Mouse (Mus musculus): ENCODE results near the gene Prokr2. TPM values are rescaled to one million over a fixed set of nuclear protein-coding genes. Genes with fewer than 3 reads are reported as not detected.

Prokr2 gene
- polyA plus RNA-seq (2012; fragmentation: generic; extraction: Trizol), result not detected

DNA sequence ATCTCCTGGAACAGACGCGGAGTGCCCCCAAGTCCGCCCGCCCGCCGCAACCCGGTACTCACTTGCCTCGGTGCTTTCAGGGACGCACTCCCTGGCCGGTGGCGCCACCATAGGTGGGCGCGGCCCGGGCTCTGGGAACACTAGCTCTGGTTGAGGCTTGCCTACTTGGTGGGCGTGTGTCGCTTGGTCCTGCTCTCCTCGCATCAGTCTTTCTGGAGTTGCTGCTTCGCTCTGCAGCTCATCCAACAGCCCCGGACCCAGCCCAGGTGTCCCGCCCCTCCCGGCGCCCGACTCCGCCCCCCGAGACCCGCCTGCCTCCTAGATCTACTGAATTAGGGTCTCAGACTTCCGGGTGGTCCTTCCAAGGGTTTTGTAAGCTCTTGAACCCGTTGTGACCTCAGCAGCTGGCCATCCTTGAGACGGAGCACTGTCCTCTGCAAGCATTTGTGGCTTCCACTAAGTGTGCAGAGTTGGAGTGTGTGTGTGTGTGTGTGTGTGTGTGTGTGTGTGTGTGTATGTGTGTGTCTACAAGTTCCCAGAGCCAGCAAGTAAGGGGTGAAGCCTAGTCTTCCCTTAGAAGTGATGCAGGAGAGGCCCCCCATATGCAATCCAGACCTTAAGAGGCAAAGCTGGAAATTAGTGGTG, at the start of gene Prokr2:
Gene Prokr2 (minus strand): TSS at position 254 of the 645 bp plus-strand sequence.
- Histone ChIP-seq H3K4me2 (ENCODE audit: low read depth) (no peak within 1 kb of the TSS), H3K4me3 (no peak within 1 kb of the TSS), H3ac (ENCODE audit: control insufficient read depth, insufficient read length) (no peak within 1 kb of the TSS), H3K36me3 (ENCODE audit: control insufficient read depth, insufficient read depth) (no peaks in the 10 kb centered on the region), H3K27me3 (ENCODE audit: control insufficient read depth, insufficient read depth, insufficient read length) (peaks cover 38% of the 10 kb centered on the region), H3K79me2 (ENCODE audit: control insufficient read depth, insufficient read depth) (no peaks in the 10 kb centered on the region)
- TF ChIP-seq CEBPB (IDR thresholded peaks at IDR 0.05; ENCODE audit: insufficient read depth, poor library complexity, severe bottlenecking) (no peak), TCF3 (IDR thresholded peaks at IDR 0.05; ENCODE audit: insufficient read length, low read depth) (no peak), TCF12 (IDR thresholded peaks at IDR 0.05; ENCODE audit: insufficient read depth, poor library complexity, severe bottlenecking) (no peak), SRF (IDR thresholded peaks at IDR 0.05; ENCODE audit: control insufficient read depth, insufficient read length, low read depth) (no peak)

DNA sequence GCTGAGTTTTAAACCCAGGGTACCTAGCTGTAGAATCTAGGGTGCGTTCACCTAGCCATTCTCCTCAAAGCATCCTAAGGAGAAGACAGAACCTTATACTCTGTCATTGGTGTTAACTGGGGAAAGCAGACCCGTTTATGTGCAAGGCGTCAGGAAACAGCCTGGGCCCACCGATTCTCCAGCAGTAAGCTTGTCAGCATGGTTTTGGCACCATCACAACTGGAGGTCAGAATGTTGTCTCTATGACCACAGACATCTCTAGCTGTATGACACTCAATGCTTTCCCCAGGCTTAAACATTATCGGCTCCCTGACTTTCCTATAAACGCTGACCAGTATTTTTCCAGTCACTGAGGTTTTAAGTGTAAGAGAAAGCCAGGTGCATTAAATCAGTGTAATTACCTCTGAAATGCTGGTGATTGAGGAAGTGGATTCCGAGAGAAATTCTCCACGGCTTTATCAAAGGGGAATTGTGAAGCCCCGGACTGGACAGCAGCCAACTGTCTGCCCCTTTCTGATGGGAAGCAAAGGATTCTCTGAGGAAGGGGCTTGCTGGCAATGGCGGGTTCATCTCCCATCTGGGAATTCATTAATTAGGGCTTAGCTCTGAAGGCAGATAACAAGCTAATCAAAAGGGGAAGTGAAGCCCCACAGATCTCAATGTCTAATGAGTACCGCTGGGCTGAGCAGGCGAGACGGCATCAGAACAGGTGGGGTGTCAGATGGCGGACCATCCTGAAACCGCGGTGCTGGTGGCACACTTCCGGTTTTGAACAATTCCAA, 42.1 kb upstream of the Prokr2 start:
- no peaks in the 10 kb centered on the region for H3K27me3 ChIP-seq (ENCODE audit: control insufficient read depth, insufficient read depth, insufficient read length)
- no peaks in the 10 kb centered on the region for H3K79me2 ChIP-seq (ENCODE audit: control insufficient read depth, insufficient read depth)
- H3K36me3 ChIP-seq (ENCODE audit: control insufficient read depth, insufficient read depth), result no peaks in the 10 kb centered on the region
- TF ChIP-seq TCF12 (IDR thresholded peaks at IDR 0.05; ENCODE audit: insufficient read depth, poor library complexity, severe bottlenecking), result no peak
- TF ChIP-seq CEBPB (IDR thresholded peaks at IDR 0.05; ENCODE audit: insufficient read depth, poor library complexity, severe bottlenecking), result no peak
- TF ChIP-seq POLR2AphosphoS2 (IDR thresholded peaks at IDR 0.05; ENCODE audit: insufficient read length, low read depth), result no peak
- TF ChIP-seq REST (IDR thresholded peaks at IDR 0.05; ENCODE audit: insufficient read depth, insufficient read length), result no peak
- TF ChIP-seq POLR2A (IDR thresholded peaks at IDR 0.05; ENCODE audit: insufficient read length, low read depth), result no peak
- no peak for TF ChIP-seq SRF (IDR thresholded peaks at IDR 0.05; ENCODE audit: control insufficient read depth, insufficient read length, low read depth)
- no peak for TF ChIP-seq USF1 (IDR thresholded peaks at IDR 0.05; ENCODE audit: low read depth)
- no peak for TF ChIP-seq MYOG (IDR thresholded peaks at IDR 0.05; ENCODE audit: control insufficient read depth in 1 of 3, insufficient read depth in 1 of 3, insufficient read length in 2 of 3, low read depth in 2 of 3)
- TF ChIP-seq E2F4 (IDR thresholded peaks at IDR 0.05; ENCODE audit: insufficient read depth), result no peak
- TF ChIP-seq TCF3 (IDR thresholded peaks at IDR 0.05; ENCODE audit: insufficient read length, low read depth), result no peak
- TF ChIP-seq MYOD1 (IDR thresholded peaks at IDR 0.05; ENCODE audit: control insufficient read depth in 1 of 3, insufficient read length in 2 of 3, low read depth in 2 of 3), result no peak
- TF ChIP-seq MAX (IDR thresholded peaks at IDR 0.05; ENCODE audit: low read depth), result no peak
- no peak overlapping the region for H3K4me3 ChIP-seq
- no peak overlapping the region for H3ac ChIP-seq (ENCODE audit: control insufficient read depth, insufficient read length)
- no peak overlapping the region for H3K4me2 ChIP-seq (ENCODE audit: low read depth)

GRCm38 (mm10) chr2:132425576-132425975, 40.3 kb upstream of the Prokr2 start:
- Histone ChIP-seq H3ac (ENCODE audit: control insufficient read depth, insufficient read length) (no peak overlapping the region), H3K79me2 (ENCODE audit: control insufficient read depth, insufficient read depth) (no peaks in the 10 kb centered on the region), H3K27me3 (ENCODE audit: control insufficient read depth, insufficient read depth, insufficient read length) (no peaks in the 10 kb centered on the region), H3K4me2 (ENCODE audit: low read depth) (no peak overlapping the region), H3K36me3 (ENCODE audit: control insufficient read depth, insufficient read depth) (no peaks in the 10 kb centered on the region), H3K4me3 (no peak overlapping the region)
- no peak for TF ChIP-seq SRF (IDR thresholded peaks at IDR 0.05; ENCODE audit: control insufficient read depth, insufficient read length, low read depth)
- TF ChIP-seq MYOG (IDR thresholded peaks at IDR 0.05; ENCODE audit: control insufficient read depth in 1 of 3, insufficient read depth in 1 of 3, insufficient read length in 2 of 3, low read depth in 2 of 3), result no peak
- no peak for TF ChIP-seq CEBPB (IDR thresholded peaks at IDR 0.05; ENCODE audit: insufficient read depth, poor library complexity, severe bottlenecking)
- TF ChIP-seq E2F4 (IDR thresholded peaks at IDR 0.05; ENCODE audit: insufficient read depth), result no peak
- TF ChIP-seq MYOD1 (IDR thresholded peaks at IDR 0.05; ENCODE audit: control insufficient read depth in 1 of 3, insufficient read length in 2 of 3, low read depth in 2 of 3), result no peak
- no peak for TF ChIP-seq MAX (IDR thresholded peaks at IDR 0.05; ENCODE audit: low read depth)
- TF ChIP-seq REST (IDR thresholded peaks at IDR 0.05; ENCODE audit: insufficient read depth, insufficient read length), result no peak
- no peak for TF ChIP-seq TCF12 (IDR thresholded peaks at IDR 0.05; ENCODE audit: insufficient read depth, poor library complexity, severe bottlenecking)
- TF ChIP-seq POLR2AphosphoS2 (IDR thresholded peaks at IDR 0.05; ENCODE audit: insufficient read length, low read depth), result no peak
- no peak for TF ChIP-seq USF1 (IDR thresholded peaks at IDR 0.05; ENCODE audit: low read depth)
- TF ChIP-seq POLR2A (IDR thresholded peaks at IDR 0.05; ENCODE audit: insufficient read length, low read depth), result no peak
- TF ChIP-seq TCF3 (IDR thresholded peaks at IDR 0.05; ENCODE audit: insufficient read length, low read depth), result no peak

DNA sequence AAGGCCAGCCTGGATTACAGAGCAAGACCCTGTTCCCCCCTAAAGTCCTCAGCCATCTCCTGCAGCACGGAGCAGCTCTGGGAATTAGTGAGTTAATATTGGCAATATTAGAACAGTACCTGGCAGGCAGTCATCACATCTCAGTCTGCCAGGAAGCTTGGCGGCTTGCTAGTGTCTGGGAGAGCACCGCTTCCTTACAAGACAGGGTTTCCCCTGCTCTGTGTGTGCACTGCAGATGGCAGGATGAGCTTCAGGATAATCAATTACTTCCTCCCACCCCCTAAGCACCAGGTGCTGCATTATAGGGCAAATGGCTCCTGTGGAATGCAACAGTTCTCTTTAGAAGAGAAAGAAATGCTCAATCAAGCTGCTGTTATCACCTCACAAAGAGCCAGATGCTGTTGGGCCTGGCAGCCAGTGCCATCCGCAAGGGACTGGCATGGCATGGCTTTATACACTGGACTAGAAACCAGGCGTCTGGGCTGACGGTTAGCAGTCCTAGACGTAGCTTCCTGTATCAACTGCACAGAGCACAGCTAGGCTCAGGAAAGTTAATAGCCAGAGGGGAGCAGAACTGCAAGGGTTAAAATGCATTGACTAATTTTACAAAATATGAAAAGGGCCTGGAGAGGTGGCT, 38.3 kb upstream of the Prokr2 start:
- no peak for TF ChIP-seq USF1 (IDR thresholded peaks at IDR 0.05; ENCODE audit: low read depth)
- no peak for TF ChIP-seq MAX (IDR thresholded peaks at IDR 0.05; ENCODE audit: low read depth)
- TF ChIP-seq TCF12 (IDR thresholded peaks at IDR 0.05; ENCODE audit: insufficient read depth, poor library complexity, severe bottlenecking), result no peak
- no peak for TF ChIP-seq CEBPB (IDR thresholded peaks at IDR 0.05; ENCODE audit: insufficient read depth, poor library complexity, severe bottlenecking)
- no peak for TF ChIP-seq POLR2A (IDR thresholded peaks at IDR 0.05; ENCODE audit: insufficient read length, low read depth)
- no peak for TF ChIP-seq SRF (IDR thresholded peaks at IDR 0.05; ENCODE audit: control insufficient read depth, insufficient read length, low read depth)
- no peak for TF ChIP-seq TCF3 (IDR thresholded peaks at IDR 0.05; ENCODE audit: insufficient read length, low read depth)
- TF ChIP-seq POLR2AphosphoS2 (IDR thresholded peaks at IDR 0.05; ENCODE audit: insufficient read length, low read depth), result no peak
- no peak for TF ChIP-seq MYOG (IDR thresholded peaks at IDR 0.05; ENCODE audit: control insufficient read depth in 1 of 3, insufficient read depth in 1 of 3, insufficient read length in 2 of 3, low read depth in 2 of 3)
- no peak for TF ChIP-seq MYOD1 (IDR thresholded peaks at IDR 0.05; ENCODE audit: control insufficient read depth in 1 of 3, insufficient read length in 2 of 3, low read depth in 2 of 3)
- no peak for TF ChIP-seq E2F4 (IDR thresholded peaks at IDR 0.05; ENCODE audit: insufficient read depth)
- TF ChIP-seq REST (IDR thresholded peaks at IDR 0.05; ENCODE audit: insufficient read depth, insufficient read length), result no peak
- H3K27me3 ChIP-seq (ENCODE audit: control insufficient read depth, insufficient read depth, insufficient read length), result no peaks in the 10 kb centered on the region
- no peaks in the 10 kb centered on the region for H3K36me3 ChIP-seq (ENCODE audit: control insufficient read depth, insufficient read depth)
- H3K4me3 ChIP-seq, result no peak overlapping the region
- H3ac ChIP-seq (ENCODE audit: control insufficient read depth, insufficient read length), result no peak overlapping the region
- H3K4me2 ChIP-seq (ENCODE audit: low read depth), result no peak overlapping the region
- H3K79me2 ChIP-seq (ENCODE audit: control insufficient read depth, insufficient read depth), result no peaks in the 10 kb centered on the region

All from myocyte (in vitro differentiated cells).